Mouse (Mus musculus): Measurements from ENCODE around the gene Gm45234. TPM values are rescaled to one million over a fixed set of nuclear protein-coding genes. Genes with fewer than 3 reads are reported as not detected.

The Gm45234 gene
- total and polyA plus RNA-seq, 2 experiments from 2014 or later, result not detected

GRCm38 (mm10) chr6:124719354-124719978, 36.4 kb downstream of the Gm45234 start:
- ATAC-seq (ENCODE audit: insufficient read depth, low read depth) (peak; percentile 67), DNase-seq (ENCODE audit: low spot score) (peak; percentile 34)
- H3K9ac ChIP-seq (replicated peaks; ENCODE audit: low read depth, low read length), result 0 out of 2 replicates have a peak overlapping the region, but pooled peaks have one; percentile 7
- WGBS, result 55% methylated on average over 7 of the region's 7 CpGs
- H3K27ac ChIP-seq (ENCODE audit: low read depth), result peak overlapping the region; percentile 46
- H3K4me2 ChIP-seq (ENCODE audit: low read depth, low read length), result no peak overlapping the region
- TF ChIP-seq CTCF (IDR thresholded peaks at IDR 0.05; ENCODE audit: low read depth) (no peak), EP300 (IDR thresholded peaks at IDR 0.05; ENCODE audit: low read depth) (no peak)
- peaks cover 10% of the 10 kb centered on the region for H3K4me1 ChIP-seq (ENCODE audit: control insufficient read depth, insufficient read depth)
- H3K36me3 ChIP-seq (replicated peaks; ENCODE audit: control insufficient read depth, insufficient read depth, low read length), result peaks cover 23% of the 10 kb centered on the region
- H3K4me3 ChIP-seq (ENCODE audit: low read depth, low read length), result no peak overlapping the region
- H3K27me3 ChIP-seq (ENCODE audit: control insufficient read depth, insufficient read depth, low read length), result no peaks in the 10 kb centered on the region
- H3K9me3 ChIP-seq (replicated peaks; ENCODE audit: control insufficient read depth, low read length), result no peaks in the 10 kb centered on the region

- H3K9ac ChIP-seq (replicated peaks; ENCODE audit: low read depth, low read length), result 0 out of 2 replicates have a peak overlapping the region, but pooled peaks have one; percentile 7
- H3K27ac ChIP-seq (ENCODE audit: low read depth), result no peak overlapping the region; the same call in 1 of the 2 replicates
- H3K27me3 ChIP-seq (ENCODE audit: control insufficient read depth, insufficient read depth, low read length), result no peaks in the 10 kb centered on the region
- no peak overlapping the region for H3K4me2 ChIP-seq (ENCODE audit: low read depth, low read length)
- H3K9me3 ChIP-seq (replicated peaks; ENCODE audit: control insufficient read depth, low read length), result no peaks in the 10 kb centered on the region
- ATAC-seq (ENCODE audit: insufficient read depth, low read depth) (no peak), DNase-seq (ENCODE audit: low spot score) (no peak)
- no peak overlapping the region for H3K4me3 ChIP-seq (ENCODE audit: low read depth, low read length)
- TF ChIP-seq CTCF (IDR thresholded peaks at IDR 0.05; ENCODE audit: low read depth), result no peak
- TF ChIP-seq EP300 (IDR thresholded peaks at IDR 0.05; ENCODE audit: low read depth), result no peak
- H3K4me1 ChIP-seq (ENCODE audit: control insufficient read depth, insufficient read depth), result peaks cover 12% of the 10 kb centered on the region
- H3K36me3 ChIP-seq (replicated peaks; ENCODE audit: control insufficient read depth, insufficient read depth, low read length), result peaks cover 30% of the 10 kb centered on the region
- 83% methylated on average over 13 of the region's 16 CpGs for WGBS
These were observed 37.1 kb downstream of the Gm45234 start for GRCm38 (mm10) chr6:124718703-124719102.

- TF ChIP-seq EP300 (IDR thresholded peaks at IDR 0.05; ENCODE audit: low read depth) (no peak), CTCF (IDR thresholded peaks at IDR 0.05; ENCODE audit: low read depth) (no peak)
- Histone ChIP-seq H3K27ac (ENCODE audit: low read depth) (no peak overlapping the region), H3K4me3 (ENCODE audit: low read depth, low read length) (no peak overlapping the region), H3K4me2 (ENCODE audit: low read depth, low read length) (no peak overlapping the region), H3K36me3 (replicated peaks; ENCODE audit: control insufficient read depth, insufficient read depth, low read length) (peaks cover 30% of the 10 kb centered on the region), H3K9me3 (replicated peaks; ENCODE audit: control insufficient read depth, low read length) (no peaks in the 10 kb centered on the region), H3K4me1 (ENCODE audit: control insufficient read depth, insufficient read depth) (peaks cover 19% of the 10 kb centered on the region), H3K9ac (replicated peaks; ENCODE audit: low read depth, low read length) (no peak overlapping the region), H3K27me3 (ENCODE audit: control insufficient read depth, insufficient read depth, low read length) (no peaks in the 10 kb centered on the region)
- DNase-seq (ENCODE audit: low spot score) (no peak), ATAC-seq (ENCODE audit: insufficient read depth, low read depth) (no peak)
- 75% methylated on average over 13 of the region's 13 CpGs for WGBS
These were observed 37.9 kb downstream of the Gm45234 start for GRCm38 (mm10) chr6:124717968-124718367.

GRCm38 (mm10) chr6:124716864-124717490, 38.8 kb downstream of the Gm45234 start:
- H3K27me3 ChIP-seq (ENCODE audit: control insufficient read depth, insufficient read depth, low read length), result no peaks in the 10 kb centered on the region
- ATAC-seq (ENCODE audit: insufficient read depth, low read depth) (no peak), DNase-seq (ENCODE audit: low spot score) (no peak)

GRCm38 (mm10) chr6:124712918-124713317, 42.9 kb downstream of the Gm45234 start:
- Histone ChIP-seq H3K27me3 (ENCODE audit: control insufficient read depth, insufficient read depth, low read length) (no peaks in the 10 kb centered on the region), H3K9me3 (replicated peaks; ENCODE audit: control insufficient read depth, low read length) (no peaks in the 10 kb centered on the region), H3K4me2 (ENCODE audit: low read depth, low read length) (peak overlapping the region; percentile 96), H3K27ac (ENCODE audit: low read depth) (peak overlapping the region; percentile 91), H3K9ac (replicated peaks; ENCODE audit: low read depth, low read length) (peak overlapping the region; percentile 93), H3K4me1 (ENCODE audit: control insufficient read depth, insufficient read depth) (peaks cover 25% of the 10 kb centered on the region), H3K36me3 (replicated peaks; ENCODE audit: control insufficient read depth, insufficient read depth, low read length) (peaks cover 44% of the 10 kb centered on the region), H3K4me3 (ENCODE audit: low read depth, low read length) (peak overlapping the region; percentile 90)
- ATAC-seq (ENCODE audit: insufficient read depth, low read depth), result no peak
- TF ChIP-seq CTCF (IDR thresholded peaks at IDR 0.05; ENCODE audit: low read depth) (no peak), EP300 (IDR thresholded peaks at IDR 0.05; ENCODE audit: low read depth) (no peak)
- WGBS, result 9% methylated on average over 11 of the region's 11 CpGs
- no peak for DNase-seq (ENCODE audit: low spot score)

More at GRCm38 (mm10) chr6:124716864-124717490, 38.8 kb downstream of the Gm45234 start:
- no peak overlapping the region for H3K9ac ChIP-seq (replicated peaks; ENCODE audit: low read depth, low read length)
- H3K4me2 ChIP-seq (ENCODE audit: low read depth, low read length), result no peak overlapping the region
- no peak for TF ChIP-seq EP300 (IDR thresholded peaks at IDR 0.05; ENCODE audit: low read depth)
- peak; percentile 63 for TF ChIP-seq CTCF (IDR thresholded peaks at IDR 0.05; ENCODE audit: low read depth)
- no peak overlapping the region for H3K27ac ChIP-seq (ENCODE audit: low read depth)
- WGBS, result 68% methylated on average over 20 of the region's 20 CpGs
- H3K4me1 ChIP-seq (ENCODE audit: control insufficient read depth, insufficient read depth), result peaks cover 22% of the 10 kb centered on the region
- no peaks in the 10 kb centered on the region for H3K9me3 ChIP-seq (replicated peaks; ENCODE audit: control insufficient read depth, low read length)
- peaks cover 30% of the 10 kb centered on the region for H3K36me3 ChIP-seq (replicated peaks; ENCODE audit: control insufficient read depth, insufficient read depth, low read length)
- H3K4me3 ChIP-seq (ENCODE audit: low read depth, low read length), result no peak overlapping the region
